Mouse (Mus musculus) megakaryocyte, adult 5-6 weeks (primary cell): ENCODE measurements around the gene Sct. TPM values are rescaled to one million over a fixed set of nuclear protein-coding genes. Genes with fewer than 3 reads are reported as not detected.
A peak's percentile ranks its signal among the peaks of the same experiment; 100 is the strongest.

Source experiments
- ATAC-seq: 2 replicates; pipeline ENCODE4 v1.8.0; 2016; ENCODE audit warnings: mild to moderate bottlenecking, inconsistent platforms; ENCODE audit not compliant: poor library complexity, severe bottlenecking
- total RNA-seq, 2 experiments: library from RNA; stranded (forward) in 1 of 2; stranded (reverse) in 1 of 2; fragments of 153-499, 151-499 nt in 1 of 2; fragments of 221-1000, 200-1000 nt in 1 of 2; gene quantifications; 2 replicates each; pipeline versions ENCODE4 v1.2.3 to v1.2.4; 2015 to 2017

Gene Sct
- total RNA-seq (2015) (not detected in 2 replicates), total RNA-seq (2017) (not detected in 2 replicates)

DNA sequence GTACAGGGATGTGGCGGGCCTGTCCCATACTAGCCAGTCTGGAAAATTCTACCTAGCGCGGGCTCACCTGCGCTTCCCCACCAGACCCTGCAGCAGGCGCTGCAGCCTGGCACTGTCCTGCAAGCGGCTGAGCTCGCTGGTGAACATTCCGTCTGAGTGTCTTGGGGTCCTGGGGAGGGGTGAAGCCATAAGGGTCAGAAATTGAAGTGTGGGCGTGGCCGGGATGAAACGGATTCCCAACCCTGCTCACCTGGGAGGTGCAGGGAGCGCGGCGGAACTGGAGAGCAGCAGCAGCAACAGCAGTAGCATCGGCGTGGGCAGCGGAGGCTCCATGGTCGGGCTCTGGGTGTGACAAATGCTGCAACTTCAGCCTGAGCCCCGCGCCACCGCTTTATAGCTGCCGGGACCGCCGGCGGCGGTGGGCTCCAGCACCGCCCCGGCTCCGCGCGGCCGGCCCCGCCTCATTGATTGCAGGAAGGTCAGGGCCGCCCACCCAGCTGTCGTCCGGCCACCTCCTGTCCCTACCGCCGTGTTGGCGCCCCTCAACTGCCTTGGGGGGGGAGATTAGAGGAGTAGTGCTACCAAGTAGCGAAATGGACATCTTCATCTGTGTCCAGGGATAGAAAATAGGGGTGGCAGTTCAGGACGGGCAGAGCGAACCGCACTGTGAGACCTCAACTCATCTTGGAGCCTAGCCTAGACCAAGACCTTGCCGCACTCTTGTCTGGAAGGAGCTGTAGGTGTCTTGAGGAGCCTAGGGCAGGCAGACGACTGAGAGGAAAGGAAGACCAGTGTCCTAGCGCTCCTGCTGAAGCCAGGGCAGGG lies at the start of gene Sct:
Gene Sct (minus strand): TSS at position 368 of the 825 bp plus-strand sequence.
- peak; percentile 54; the same call in 1 of the 2 replicates for ATAC-seq

DNA sequence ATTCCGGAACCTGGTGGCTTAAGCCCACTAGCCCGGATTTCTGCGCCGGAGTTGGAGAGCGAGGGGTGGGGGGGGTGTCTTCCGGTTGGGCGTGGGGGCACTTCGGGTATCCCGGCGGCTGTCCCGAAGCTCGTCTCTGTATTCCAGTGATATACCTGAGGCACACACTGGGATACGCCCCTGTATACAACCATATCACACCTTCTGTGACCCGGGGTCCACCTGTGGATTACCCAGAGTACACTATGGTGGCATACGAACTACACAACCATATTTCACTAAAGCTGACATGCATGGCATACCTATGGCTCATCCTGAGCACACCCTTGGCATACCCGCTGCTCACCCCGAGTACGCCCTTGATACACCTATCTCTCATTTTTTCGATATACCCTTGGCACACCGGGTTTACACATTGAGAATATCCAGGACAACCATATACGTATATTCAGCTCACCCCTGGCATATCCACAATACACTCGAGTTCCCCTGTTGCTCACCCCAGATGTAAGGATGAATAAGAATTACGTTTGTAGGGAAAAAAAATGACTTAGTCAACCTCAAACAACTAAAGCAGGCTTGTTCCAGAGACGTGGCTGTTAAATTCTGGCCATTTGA lies 49.5 kb upstream of the Sct start:
- ATAC-seq = no peak

DNA sequence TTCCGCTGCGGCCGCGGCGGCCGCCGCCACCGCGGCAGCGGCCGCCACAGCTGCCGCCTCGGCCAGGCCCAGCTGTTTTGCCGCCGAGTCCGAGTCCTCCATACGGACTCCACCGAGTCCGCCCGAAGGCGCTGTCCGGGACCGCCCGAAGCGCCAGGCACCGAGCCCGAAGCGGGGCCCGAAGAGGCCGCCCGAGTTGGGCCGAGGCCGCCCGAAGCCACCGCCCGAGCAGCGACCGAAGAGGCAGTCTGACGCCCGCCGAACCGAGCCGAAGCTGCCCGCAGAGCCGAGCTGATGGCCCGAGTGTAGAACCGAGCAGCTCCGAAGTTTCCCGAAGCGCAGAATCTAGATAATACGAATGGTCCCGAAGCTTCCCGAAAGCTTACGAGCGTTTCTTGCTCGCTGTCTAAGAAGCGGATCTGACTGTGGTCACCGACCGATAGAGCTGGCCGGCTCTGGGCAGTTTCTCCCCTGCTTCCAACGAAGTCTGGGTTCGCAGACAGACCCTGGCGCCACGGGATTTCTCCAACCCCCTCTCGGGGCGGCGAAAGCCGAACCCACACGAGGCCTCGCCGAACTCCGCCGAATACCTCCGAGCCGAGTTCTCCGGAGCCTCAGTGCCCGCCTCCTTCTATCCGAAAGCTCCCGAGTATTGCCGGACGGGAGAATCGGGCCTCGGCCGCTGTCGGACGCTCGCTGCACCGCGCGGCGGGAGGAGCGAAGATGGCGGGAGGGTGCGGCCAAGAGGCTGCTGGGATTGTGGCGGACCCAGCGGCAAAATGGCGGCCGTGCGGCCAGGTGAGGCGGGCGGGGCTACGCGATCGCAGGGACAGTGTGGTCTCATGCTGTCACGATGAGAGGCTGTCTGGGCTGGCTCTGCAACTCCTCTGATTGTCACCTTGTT lies 48.8 kb upstream of the Sct start, which contains the start of the genes Deaf1 and Tmem80:
Gene Deaf1 (minus strand): TSS at position 222 of the 904 bp plus-strand sequence.
Gene Tmem80 (plus strand): TSS at position 271 of the 904 bp plus-strand sequence.
- ATAC-seq = peak; percentile 89

DNA sequence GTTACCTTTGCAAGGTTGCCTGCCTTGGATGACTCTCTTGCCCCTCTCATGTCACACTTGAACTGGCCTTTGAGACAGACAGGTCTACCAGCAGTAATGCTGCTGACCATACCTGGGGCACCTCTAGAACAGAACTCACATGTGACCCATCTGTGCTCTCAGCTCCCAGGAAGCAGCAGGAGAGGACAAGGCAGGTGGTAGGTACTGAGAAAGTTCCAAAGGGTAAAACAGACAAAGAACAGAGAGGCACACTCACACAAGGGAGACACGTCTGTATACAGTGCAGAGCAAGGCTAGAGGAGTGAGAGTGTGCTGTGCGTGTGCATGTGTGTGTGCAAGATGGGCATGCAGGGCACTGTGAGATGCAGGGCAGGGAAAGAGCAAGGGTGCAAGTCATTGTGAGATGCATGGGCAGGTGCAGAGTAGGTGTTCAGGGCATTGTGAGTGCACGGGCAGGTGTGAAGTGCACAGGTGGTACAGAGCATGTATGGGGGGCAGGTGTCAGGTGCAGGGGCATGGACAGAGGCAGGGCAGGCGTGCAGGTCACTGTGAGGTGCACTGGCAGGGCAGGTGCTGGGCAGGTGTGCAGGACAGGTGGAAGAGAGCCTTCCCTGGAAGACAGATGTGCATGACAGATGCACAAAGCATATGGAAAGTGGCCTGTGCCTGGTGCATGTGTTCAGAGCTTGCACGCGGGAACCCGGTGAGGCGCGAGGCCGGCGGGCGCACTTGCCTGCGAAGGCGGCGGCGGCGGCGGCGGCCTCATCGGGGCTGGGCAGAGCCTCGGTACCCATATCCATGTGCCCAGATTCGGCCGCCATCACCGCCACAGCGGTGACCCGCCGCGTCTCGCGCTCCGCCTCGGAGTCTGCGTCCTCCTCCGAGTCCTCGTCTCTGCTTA lies 47.9 kb upstream of the Sct start:
- no peak for ATAC-seq

DNA sequence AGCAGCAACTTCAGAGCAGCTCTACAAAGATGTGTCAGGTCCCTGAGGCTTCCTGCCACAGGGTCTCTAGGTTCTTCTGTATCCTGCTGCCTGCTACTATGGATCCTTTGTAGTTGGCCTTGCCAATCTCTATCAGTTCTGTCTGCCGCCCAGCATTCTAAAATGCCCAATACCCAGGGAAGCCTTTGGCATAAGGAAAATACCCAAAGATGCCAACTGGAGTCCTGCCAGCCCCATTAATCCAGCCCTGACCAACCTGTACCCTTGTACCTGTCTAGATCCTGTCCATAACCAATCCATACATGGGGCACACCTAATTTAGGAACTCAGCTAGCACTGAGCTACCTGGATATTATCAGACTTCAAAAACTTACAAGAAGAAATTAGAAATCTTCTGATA lies 45.8 kb upstream of the Sct start:
- ATAC-seq = no peak

DNA sequence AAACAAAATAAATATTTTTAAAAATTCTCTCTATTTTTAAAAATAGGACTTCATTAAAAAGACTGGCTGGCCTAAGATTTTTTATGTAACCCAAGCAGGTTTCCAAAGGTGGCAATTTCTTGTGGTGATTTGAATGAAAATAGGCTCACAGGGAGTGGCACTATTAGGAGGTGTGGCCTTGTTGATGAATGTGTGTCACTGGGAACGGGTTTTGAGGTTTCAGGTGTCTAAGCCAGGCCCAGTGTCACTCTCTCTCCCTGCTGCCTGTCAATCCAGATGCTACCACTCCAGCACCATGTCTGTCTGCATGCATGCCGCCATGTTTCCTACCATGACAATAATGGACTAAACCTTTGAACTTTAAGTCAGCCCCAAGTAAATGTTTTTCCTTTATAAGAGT lies 40.5 kb upstream of the Sct start:
- no peak for ATAC-seq

DNA sequence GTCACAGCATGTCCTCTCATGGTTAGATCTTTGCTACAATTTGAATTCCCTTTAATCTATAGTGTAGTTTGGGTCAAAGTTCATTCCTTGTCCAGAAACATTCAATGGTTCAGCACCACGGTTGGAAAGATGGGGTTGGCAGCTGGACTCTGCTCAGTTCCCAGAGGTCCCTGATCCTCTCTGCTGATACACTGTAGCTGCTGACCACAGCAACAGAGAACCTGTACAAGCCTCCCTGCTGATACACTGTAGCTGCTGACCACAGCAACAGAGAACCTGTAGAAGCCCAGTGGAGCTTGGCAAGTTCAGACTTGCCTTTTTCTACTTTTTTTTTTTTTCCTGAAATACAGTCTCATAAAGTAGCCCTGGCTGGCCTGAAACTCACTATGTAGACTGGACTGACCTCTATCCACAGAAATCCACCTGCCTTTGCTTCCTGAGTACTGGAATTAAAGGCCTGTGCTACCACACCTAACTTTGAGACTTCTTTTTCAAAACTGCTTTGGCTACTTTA lies 38.7 kb upstream of the Sct start:
- ATAC-seq = no peak

DNA sequence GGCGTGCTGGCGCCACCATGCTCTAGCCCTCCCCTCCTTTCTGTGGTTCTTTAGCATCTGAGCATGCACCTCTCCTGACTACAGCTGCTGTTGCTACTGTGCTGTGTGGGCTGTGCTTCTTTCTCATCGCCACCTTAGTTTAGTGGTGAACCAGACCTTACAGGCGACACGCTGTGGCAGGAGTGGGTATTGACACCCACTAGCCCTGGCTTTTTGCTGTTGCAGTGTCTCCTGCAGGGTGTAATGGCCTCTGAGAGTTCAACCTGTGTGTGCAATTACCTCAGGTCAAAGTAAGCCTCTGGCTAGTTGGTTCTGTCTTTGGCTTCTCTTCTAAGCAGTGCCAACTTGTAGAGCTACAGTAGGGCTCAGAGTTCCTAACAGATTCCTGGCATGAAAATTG lies 37.0 kb upstream of the Sct start:
- peak; percentile 90 for ATAC-seq

DNA sequence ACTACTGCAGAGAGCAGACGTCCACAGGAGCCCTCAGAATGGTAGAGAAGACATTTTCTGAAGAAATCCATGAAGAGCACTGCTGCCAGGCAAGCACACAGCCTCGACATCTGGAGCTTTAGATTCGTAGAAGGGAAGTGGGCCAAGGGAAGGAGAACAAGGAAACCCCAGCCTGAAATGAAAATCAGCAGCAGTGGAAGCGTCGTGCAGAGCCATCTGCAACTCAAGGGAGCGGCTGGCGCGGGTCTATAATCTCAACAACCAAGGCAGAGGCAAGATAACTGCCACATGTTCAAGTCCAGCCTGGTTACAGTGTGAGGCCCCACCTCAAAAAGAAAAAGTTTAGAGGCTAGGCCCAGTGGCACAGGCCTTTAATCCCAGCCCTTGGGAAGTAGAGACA lies 36.1 kb upstream of the Sct start:
- no peak for ATAC-seq

DNA sequence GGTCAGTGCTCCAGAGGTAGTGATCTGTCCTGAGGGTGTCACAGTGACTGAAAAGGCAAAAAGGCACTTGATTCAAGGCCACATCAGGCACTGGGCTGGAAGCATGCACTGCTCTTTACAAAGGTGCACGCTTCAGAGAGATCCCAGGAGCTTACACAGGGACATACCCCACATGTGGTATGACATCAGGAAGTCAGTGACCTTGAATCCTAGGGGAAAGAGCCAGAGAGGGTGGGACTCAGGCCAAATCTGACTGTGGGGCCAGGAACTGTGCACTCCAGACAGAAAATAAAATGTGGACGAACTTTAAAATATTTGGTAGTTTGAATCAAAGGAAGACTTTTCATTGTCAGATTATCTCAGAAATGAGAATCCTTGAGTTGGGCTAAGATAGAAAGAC lies 35.5 kb upstream of the Sct start:
- no peak for ATAC-seq

DNA sequence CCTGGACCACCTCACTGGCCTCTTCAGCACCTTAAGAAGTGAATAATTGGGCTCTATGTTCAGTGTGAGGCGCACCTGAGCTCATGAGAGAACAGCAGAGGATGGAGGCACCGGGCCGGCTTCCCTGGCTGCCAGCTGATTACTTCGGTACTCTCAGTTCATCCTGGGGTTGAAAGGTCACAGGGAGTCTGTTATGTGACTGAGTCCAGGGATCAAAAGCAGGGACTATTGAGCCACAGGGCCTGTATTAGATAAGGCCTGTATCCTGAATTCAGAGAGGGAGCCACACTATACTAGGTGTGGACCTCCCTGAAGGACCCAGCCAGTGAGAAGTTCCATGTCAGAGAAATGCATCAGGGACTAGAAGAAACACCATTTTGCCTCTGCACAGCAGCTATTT lies 25.6 kb upstream of the Sct start:
- ATAC-seq = no peak

DNA sequence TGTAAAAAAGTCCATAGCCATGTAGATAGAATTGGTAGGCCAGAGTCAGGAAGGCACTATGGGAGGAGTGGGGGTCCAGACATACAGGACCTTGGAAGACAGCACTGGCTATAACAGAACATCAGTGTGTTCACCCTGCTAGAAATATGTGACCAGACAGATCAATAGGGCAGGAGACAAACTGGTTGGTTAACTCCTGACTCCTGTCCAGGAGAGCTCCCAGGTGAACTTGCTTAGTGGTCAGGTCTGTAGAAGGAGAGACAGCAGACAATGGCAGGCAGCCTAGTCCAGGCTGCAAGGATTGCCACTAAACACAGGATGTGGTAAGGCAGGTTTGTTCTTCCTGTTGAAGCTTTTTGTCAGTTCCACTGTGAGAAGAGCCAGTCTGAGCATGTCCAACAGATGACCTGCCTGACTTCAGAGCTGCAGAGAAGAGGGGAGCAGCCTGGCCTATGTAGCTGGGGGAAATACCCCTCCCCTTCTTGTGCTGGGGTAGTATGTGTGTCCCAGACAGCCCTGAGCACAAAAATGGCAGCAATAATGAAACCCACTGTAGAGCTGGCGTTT lies 23.9 kb upstream of the Sct start:
- ATAC-seq = peak; percentile 72

DNA sequence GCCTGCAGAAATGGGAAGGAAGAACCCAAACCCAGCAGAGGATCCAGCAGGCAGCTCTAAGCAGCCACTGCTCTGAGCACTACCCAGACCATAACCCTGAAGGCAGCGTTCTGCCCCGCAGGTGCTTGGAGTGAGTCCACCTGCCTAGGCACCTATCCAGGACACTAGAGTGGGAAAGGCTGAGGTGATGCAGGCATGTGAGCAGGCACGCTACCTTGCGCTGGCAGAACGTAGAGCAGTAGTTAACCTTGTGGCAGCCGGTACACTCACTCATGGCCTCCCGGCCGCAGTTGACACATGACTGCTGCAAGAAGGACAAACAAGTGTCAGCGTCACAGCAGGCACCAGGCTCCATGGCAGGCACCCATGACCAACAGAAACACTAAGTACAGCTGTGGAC lies 22.5 kb upstream of the Sct start:
- ATAC-seq = no peak

DNA sequence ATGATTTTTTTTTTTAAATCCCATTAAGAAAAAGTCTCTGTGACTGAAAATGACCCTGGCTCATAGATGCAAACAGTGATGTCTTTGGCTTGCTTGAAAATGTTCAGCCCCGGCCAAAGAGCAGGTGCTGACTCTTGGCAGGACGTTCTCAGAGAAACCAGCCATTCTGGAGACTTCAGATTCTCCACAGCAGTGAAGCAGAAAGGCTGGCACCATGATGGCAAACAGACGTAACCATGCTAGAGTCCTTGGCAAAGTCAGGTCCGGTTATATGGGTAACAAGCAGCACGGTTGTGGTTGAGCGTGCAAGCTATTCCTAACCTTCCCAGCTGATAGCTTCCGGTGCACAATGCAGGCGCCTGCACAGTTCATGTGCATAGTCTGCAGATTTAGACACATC lies 20.2 kb upstream of the Sct start:
- no peak for ATAC-seq

DNA sequence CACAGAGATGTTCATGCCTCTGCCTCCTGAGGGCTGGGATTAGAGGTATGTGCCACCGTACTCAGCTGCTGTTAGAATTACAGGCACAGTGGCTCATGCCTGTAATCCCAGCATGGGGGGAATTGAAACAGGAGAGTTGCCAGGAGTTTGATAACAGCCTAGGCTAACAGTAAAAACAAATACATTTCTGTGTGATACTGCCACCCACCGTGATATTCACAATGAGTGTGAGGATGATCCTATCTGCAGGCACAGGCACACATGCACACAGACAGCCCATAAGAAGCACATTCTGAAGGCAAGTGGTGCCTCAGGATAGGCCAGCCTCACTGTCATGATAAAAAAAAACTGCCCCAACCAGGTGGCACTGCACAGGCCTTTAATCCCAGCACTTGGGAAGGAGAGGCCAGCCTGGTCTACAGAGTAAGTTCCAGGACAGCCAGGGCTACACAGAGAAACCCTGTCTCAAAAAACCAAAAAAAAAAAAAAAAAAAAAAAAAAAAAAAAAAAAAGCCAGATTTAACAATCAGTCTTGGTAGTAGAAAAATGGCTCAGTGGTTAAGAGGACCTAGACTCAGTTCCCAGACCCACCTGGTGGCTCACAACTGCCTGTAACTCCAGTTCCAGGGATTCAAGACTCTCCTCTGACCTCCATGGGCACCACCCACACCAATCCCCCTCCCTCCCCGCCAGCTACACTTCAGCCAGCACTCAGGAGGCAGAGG lies 19.2 kb upstream of the Sct start:
- no peak for ATAC-seq

DNA sequence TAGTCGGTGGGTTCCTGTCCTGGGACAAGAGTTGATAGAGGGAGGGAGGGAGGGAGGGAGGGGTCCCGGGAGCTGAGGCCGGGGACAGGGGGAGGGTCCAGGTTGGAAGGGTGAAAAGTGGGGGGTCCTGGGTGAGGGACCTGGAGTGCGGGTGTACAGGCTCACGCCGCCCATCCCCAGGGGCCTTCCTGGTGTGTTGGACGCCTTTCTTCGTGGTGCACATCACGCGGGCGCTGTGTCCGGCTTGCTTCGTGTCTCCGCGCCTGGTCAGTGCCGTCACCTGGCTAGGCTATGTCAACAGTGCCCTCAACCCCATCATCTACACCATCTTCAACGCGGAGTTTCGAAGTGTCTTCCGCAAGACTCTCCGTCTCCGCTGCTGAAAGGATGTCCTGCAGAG lies 15.5 kb upstream of the Sct start:
- ATAC-seq = peak; percentile 30

DNA sequence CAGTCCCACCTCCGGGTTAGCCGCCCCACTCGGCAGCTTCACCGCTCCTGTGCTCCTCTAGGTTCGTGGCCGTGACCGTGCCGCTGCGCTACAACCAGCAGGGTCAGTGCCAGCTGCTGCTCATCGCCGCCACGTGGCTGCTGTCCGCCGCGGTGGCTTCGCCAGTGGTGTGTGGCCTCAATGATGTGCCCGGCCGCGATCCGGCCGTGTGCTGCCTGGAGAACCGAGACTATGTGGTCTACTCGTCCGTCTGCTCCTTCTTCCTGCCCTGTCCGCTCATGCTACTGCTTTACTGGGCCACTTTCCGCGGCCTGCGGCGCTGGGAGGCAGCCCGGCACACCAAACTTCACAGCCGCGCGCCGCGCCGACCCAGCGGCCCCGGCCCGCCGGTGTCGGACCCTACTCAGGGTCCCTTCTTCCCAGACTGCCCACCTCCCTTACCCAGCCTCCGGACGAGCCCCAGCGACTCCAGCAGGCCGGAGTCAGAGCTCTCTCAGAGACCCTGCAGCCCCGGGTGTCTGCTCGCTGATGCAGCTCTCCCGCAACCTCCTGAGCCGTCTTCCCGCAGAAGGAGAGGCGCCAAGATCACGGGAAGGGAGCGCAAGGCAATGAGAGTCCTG lies 15.0 kb upstream of the Sct start:
- peak; percentile 59 for ATAC-seq

DNA sequence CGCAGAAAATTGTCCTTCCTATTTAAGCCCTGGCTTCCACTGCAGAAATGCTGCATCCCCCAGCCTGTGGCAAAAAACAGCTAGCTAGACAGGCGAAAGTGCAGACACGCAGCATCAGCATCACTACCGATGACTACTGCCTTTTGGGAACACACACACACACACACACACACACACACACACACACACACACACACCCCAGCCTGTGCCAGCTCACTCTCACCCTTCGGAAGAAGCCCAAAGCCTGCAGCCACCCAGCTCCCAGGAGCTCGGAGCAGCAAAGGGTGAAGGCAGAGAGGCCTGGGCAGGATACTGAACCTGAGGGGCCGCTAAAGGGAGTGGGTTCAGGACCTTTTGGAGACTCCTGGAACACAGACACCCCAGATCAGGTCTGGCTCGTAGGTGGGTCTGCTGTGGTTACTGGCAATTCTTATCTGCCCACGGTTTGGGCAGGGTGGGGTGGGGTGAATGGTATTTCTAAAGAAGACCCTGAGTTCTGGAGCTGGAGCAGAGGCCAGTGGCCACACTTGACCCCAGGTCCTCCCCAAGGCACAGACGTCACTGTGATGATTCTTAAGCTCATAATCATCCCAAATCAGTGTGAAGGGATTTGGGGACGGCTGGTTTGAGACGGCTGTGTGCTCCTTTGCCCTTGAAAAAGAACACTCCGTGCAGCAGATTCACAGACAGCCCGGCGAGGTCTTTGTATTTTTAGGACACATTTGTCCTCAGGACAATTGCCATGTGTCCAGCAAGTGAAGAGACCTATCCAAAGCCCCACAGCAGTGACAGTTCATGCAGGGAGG lies 13.9 kb upstream of the Sct start:
- no peak for ATAC-seq
